In the genomic region with DNA sequence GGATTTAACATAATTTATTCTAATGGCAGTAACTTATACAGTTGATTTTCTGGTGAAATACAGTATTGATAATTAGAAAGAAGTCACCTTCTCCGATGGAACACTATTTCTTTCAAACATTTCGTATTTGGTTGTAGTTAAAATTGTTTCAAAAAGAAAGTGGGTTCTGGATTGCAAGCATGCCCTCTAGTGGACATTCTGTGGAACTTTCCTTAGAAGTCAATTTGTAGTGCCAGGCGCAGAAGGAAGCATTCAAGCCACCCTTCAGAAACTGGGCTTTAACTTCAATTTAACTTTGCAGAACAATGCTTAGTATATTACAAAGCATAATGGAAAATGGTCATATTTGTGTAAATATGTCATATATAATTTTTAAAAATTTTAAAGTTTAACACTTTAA, we compare ENCODE assay signal across 10 mouse cellular contexts.
DNase-seq lines count a peak whose midpoint lies in the region; ATAC-seq and TF ChIP-seq lines count a peak whose summit lies in the region.
"Had no signal": no experiment of that assay in that cellular context is flagged by ENCODE, and none has a peak within 500 bp of the region (broad histone marks: within the 10 kb centered on the region; RNA-seq: fewer than 3 reads in every experiment).

No protein-coding gene starts in this region.

- no peak overlapping the region for H3K9ac ChIP-seq in heart, postnatal 0 days (replicated peaks; ENCODE audit: low read depth, low read length)
- no peak overlapping the region for H3K9ac ChIP-seq in midbrain, postnatal 0 days (replicated peaks; ENCODE audit: low read length, poor library complexity, severe bottlenecking)
- H3K9ac ChIP-seq in lung, postnatal 0 days (replicated peaks; ENCODE audit: low read depth) = no peak overlapping the region
- H3K9ac ChIP-seq: embryonic facial prominence, embryonic 13.5 days; limb, embryonic 15.5 days had no signal

- no peaks in the 10 kb centered on the region for H3K27me3 ChIP-seq in heart, postnatal 0 days (ENCODE audit: control insufficient read depth, insufficient read depth, low read length)
- no peaks in the 10 kb centered on the region for H3K27me3 ChIP-seq in midbrain, postnatal 0 days (ENCODE audit: insufficient read depth, low read length)
- H3K27me3 ChIP-seq in midbrain, embryonic 10.5 days (ENCODE audit: low read depth, poor library complexity, severe bottlenecking) = no peaks in the 10 kb centered on the region
- no peaks in the 10 kb centered on the region for H3K27me3 ChIP-seq in lung, postnatal 0 days (replicated peaks; ENCODE audit: insufficient read depth, low read length)
- H3K27me3 ChIP-seq: embryonic facial prominence, embryonic 13.5 days; limb, embryonic 15.5 days had no signal

- peak; percentile 64 for DNase-seq in heart, postnatal 0 days (ENCODE audit: low spot score)
- no peak for DNase-seq in heart, adult 11 months
- DNase-seq in midbrain, postnatal 0 days (ENCODE audit: low spot score) = peak; percentile 74
- DNase-seq in midbrain, embryonic 10.5 days (ENCODE audit: low spot score) = no peak
- DNase-seq in T-cell, adult 2 months (ENCODE audit: low spot score) = peak; percentile 16
- DNase-seq in lung, postnatal 0 days (ENCODE audit: low spot score) = peak; percentile 78
- DNase-seq in ovary, postnatal 36 days (ENCODE audit: low spot score) = no peak
- DNase-seq in frontal cortex, postnatal 25 days (ENCODE audit: low spot score in 2 of 2) = no peak

- no peak overlapping the region for H3K4me2 ChIP-seq in heart, postnatal 0 days (ENCODE audit: low read depth, low read length)
- no peak overlapping the region for H3K4me2 ChIP-seq in midbrain, postnatal 0 days (ENCODE audit: low read depth, low read length, poor library complexity, severe bottlenecking)
- H3K4me2 ChIP-seq in lung, postnatal 0 days (replicated peaks; ENCODE audit: low read depth, low read length) = no peak overlapping the region
- H3K4me2 ChIP-seq: embryonic facial prominence, embryonic 13.5 days; limb, embryonic 15.5 days had no signal

- no peaks in the 10 kb centered on the region for H3K4me1 ChIP-seq in heart, postnatal 0 days (ENCODE audit: control insufficient read depth, insufficient read depth)
- no peaks in the 10 kb centered on the region for H3K4me1 ChIP-seq in midbrain, postnatal 0 days (ENCODE audit: insufficient read depth, low read length)
- H3K4me1 ChIP-seq in midbrain, embryonic 10.5 days = peaks cover 22% of the 10 kb centered on the region
- H3K4me1 ChIP-seq in lung, postnatal 0 days (ENCODE audit: insufficient read depth, low read depth, low read length) = no peaks in the 10 kb centered on the region
- H3K4me1 ChIP-seq: embryonic facial prominence, embryonic 13.5 days; limb, embryonic 15.5 days had no signal

- TF ChIP-seq CTCF in heart, postnatal 0 days (IDR thresholded peaks at IDR 0.05; ENCODE audit: low read depth) = peak; percentile 76
- TF ChIP-seq CTCF in midbrain, postnatal 0 days (IDR thresholded peaks at IDR 0.05) = peak; percentile 90
- peak; percentile 81 for TF ChIP-seq CTCF in lung, postnatal 0 days (IDR thresholded peaks at IDR 0.05)

- H3K4me3 ChIP-seq in heart, postnatal 0 days (ENCODE audit: low read depth, low read length) = no peak overlapping the region
- no peak overlapping the region for H3K4me3 ChIP-seq in midbrain, postnatal 0 days (ENCODE audit: low read depth, low read length)
- no peak overlapping the region for H3K4me3 ChIP-seq in midbrain, embryonic 10.5 days
- H3K4me3 ChIP-seq in lung, postnatal 0 days (ENCODE audit: low read depth, low read length) = no peak overlapping the region
- H3K4me3 ChIP-seq: embryonic facial prominence, embryonic 13.5 days; limb, embryonic 15.5 days had no signal

- no peaks in the 10 kb centered on the region for H3K9me3 ChIP-seq in heart, postnatal 0 days (replicated peaks; ENCODE audit: control insufficient read depth, low read length)
- no peaks in the 10 kb centered on the region for H3K9me3 ChIP-seq in midbrain, postnatal 0 days (ENCODE audit: low read length)
- H3K9me3 ChIP-seq in midbrain, embryonic 10.5 days (replicated peaks) = no peaks in the 10 kb centered on the region
- H3K9me3 ChIP-seq in lung, postnatal 0 days (ENCODE audit: low read length) = no peaks in the 10 kb centered on the region
- H3K9me3 ChIP-seq: embryonic facial prominence, embryonic 13.5 days; limb, embryonic 15.5 days had no signal

- ATAC-seq in heart, postnatal 0 days (ENCODE audit: insufficient read depth, low read depth) = no peak
- ATAC-seq in midbrain, postnatal 0 days (ENCODE audit: low FRiP score) = no peak
- ATAC-seq in lung, postnatal 0 days = no peak

- no peak overlapping the region for H3K27ac ChIP-seq in heart, postnatal 0 days (ENCODE audit: low read depth)
- no peak overlapping the region for H3K27ac ChIP-seq in midbrain, postnatal 0 days (ENCODE audit: low read depth, low read length)
- no peak overlapping the region for H3K27ac ChIP-seq in midbrain, embryonic 10.5 days (replicated peaks)
- no peak overlapping the region for H3K27ac ChIP-seq in lung, postnatal 0 days (ENCODE audit: low read length)
- H3K27ac ChIP-seq: embryonic facial prominence, embryonic 13.5 days; limb, embryonic 15.5 days had no signal

- H3K36me3 ChIP-seq in heart, postnatal 0 days (replicated peaks; ENCODE audit: control insufficient read depth, insufficient read depth, low read length) = no peaks in the 10 kb centered on the region
- H3K36me3 ChIP-seq in midbrain, postnatal 0 days (ENCODE audit: insufficient read depth, low read length) = no peaks in the 10 kb centered on the region
- H3K36me3 ChIP-seq in midbrain, embryonic 10.5 days = no peaks in the 10 kb centered on the region
- H3K36me3 ChIP-seq in lung, postnatal 0 days (ENCODE audit: insufficient read depth, low read length) = no peaks in the 10 kb centered on the region
- H3K36me3 ChIP-seq: embryonic facial prominence, embryonic 13.5 days; limb, embryonic 15.5 days had no signal

- WGBS in heart, postnatal 0 days = 17% methylated on average over 3 of the region's 3 CpGs
- 11% methylated on average over 3 of the region's 3 CpGs for WGBS in midbrain, postnatal 0 days
- WGBS in midbrain, embryonic 10.5 days = 34% methylated on average over 3 of the region's 3 CpGs
- 15% methylated on average over 3 of the region's 3 CpGs for WGBS in lung, postnatal 0 days

- TF ChIP-seq EP300 in heart, postnatal 0 days (IDR thresholded peaks at IDR 0.05; ENCODE audit: low read depth) = no peak
- TF ChIP-seq EP300 in lung, postnatal 0 days (IDR thresholded peaks at IDR 0.05) = no peak

Comparison
In these comparisons a context has a peak if more than half of its experiments do, and no peak if none do; other contexts are left out.
1. DNase-seq: peak in heart, postnatal 0 days (single experiment), midbrain, postnatal 0 days (single experiment), T-cell, adult 2 months (single experiment) and lung, postnatal 0 days (single experiment); none in heart, adult 11 months (single experiment), midbrain, embryonic 10.5 days (single experiment), ovary, postnatal 36 days (single experiment) and frontal cortex, postnatal 25 days (0 of 2).
2. Peak in every context shown above with its lines, with median percentiles within 50 percentile points of each other: CTCF ChIP-seq.